Mouse (Mus musculus): ENCODE data around the gene Tmem106a. TPM values are rescaled to one million over a fixed set of nuclear protein-coding genes. Genes with fewer than 3 reads are reported as not detected.

The Tmem106a gene
- total and polyA plus RNA-seq, 2 experiments from 2014 or later, result 3.4 to 3.5 TPM

DNA sequence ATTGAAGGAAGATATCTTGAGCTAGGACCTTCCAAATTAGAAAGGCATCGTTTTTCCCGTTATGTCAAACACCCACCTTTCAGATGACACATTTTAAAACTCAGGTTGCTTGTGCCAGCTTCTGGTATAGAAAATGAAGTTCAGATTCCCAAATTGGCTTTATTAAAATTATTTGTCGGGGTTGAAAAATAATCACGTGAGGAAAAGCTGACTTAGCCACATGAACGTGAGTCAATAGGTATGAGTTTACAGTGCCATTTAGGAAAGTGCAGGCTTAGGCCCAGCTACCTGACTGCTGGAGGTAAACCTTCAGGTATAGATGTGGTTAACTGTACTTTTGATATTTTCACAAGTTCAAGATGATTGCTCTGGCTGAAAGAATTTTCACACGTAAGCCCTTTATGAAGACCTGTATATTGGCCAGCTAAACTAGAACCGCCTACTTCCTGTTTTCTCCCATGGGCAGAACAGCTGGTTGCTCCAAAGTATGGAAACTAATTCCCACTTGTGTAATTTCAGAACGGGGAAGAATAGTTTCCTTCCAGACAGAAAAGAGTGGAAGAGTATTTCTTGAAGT lies 28.6 kb upstream of the Tmem106a start:
- no peaks in the 10 kb centered on the region for H3K27me3 ChIP-seq (ENCODE audit: insufficient read depth, low read length)
- H3K4me3 ChIP-seq (ENCODE audit: low read depth, low read length), result peak overlapping the region; percentile 74
- H3K4me2 ChIP-seq (ENCODE audit: low read depth), result peak overlapping the region; percentile 56
- no peaks in the 10 kb centered on the region for H3K9me3 ChIP-seq (ENCODE audit: low read length)
- ATAC-seq (no peak), DNase-seq (no peak)
- TF ChIP-seq CTCF (IDR thresholded peaks at IDR 0.05; ENCODE audit: low read depth), result no peak
- peak overlapping the region; percentile 94 for H3K27ac ChIP-seq (ENCODE audit: low read depth, low read length)
- H3K36me3 ChIP-seq (ENCODE audit: insufficient read depth), result peaks cover 10% of the 10 kb centered on the region; the same call in 1 of the 2 replicates
- H3K4me1 ChIP-seq (ENCODE audit: insufficient read depth), result peaks cover 18% of the 10 kb centered on the region; the same call in 1 of the 2 replicates
- WGBS, result 21% methylated on average over 8 of the region's 8 CpGs
- H3K9ac ChIP-seq, result peak overlapping the region; percentile 73

- ATAC-seq (no peak), DNase-seq (no peak)
- no peak overlapping the region for H3K4me3 ChIP-seq (ENCODE audit: low read depth, low read length)
- H3K27ac ChIP-seq (ENCODE audit: low read depth, low read length), result no peak overlapping the region
- H3K9ac ChIP-seq, result no peak overlapping the region
- peaks cover 32% of the 10 kb centered on the region for H3K36me3 ChIP-seq (ENCODE audit: insufficient read depth)
- peaks cover 15% of the 10 kb centered on the region; the same call in 1 of the 2 replicates for H3K4me1 ChIP-seq (ENCODE audit: insufficient read depth)
- WGBS, result 91% methylated on average over 7 of the region's 7 CpGs
- H3K9me3 ChIP-seq (ENCODE audit: low read length), result no peaks in the 10 kb centered on the region
- no peaks in the 10 kb centered on the region for H3K27me3 ChIP-seq (ENCODE audit: insufficient read depth, low read length)
- no peak for TF ChIP-seq CTCF (IDR thresholded peaks at IDR 0.05; ENCODE audit: low read depth)
- H3K4me2 ChIP-seq (ENCODE audit: low read depth), result no peak overlapping the region
Measured at GRCm38 (mm10) chr11:101556541-101556940, 25.5 kb upstream of the Tmem106a start.

DNA sequence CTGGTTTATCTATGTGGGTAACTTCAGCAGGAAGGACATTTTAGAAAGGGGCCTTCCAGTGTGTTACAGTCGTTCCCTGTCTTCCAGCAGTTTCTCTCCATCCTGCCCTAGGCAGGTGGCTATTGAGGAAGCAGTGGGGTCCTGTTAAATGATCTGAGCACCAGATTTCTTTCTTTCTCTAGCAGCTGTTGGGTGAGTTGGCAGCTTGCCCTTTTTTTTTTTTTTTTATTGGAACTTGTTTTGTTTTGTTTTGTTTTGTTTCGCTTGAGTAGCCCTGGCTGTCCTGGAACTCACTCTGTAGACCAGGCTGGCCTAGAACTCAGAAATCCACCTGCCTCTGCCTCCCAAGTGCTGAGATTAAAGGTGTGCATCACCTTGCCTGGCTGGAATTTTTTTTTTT lies 25.1 kb upstream of the Tmem106a start:
- Histone ChIP-seq H3K4me3 (ENCODE audit: low read depth, low read length) (no peak overlapping the region), H3K9me3 (ENCODE audit: low read length) (no peaks in the 10 kb centered on the region), H3K4me1 (ENCODE audit: insufficient read depth) (peaks cover 15% of the 10 kb centered on the region; the same call in 1 of the 2 replicates), H3K27me3 (ENCODE audit: insufficient read depth, low read length) (no peaks in the 10 kb centered on the region), H3K36me3 (ENCODE audit: insufficient read depth) (peaks cover 33% of the 10 kb centered on the region), H3K9ac (no peak overlapping the region), H3K4me2 (ENCODE audit: low read depth) (no peak overlapping the region), H3K27ac (ENCODE audit: low read depth, low read length) (no peak overlapping the region)
- ATAC-seq (no peak), DNase-seq (no peak)
- no peak for TF ChIP-seq CTCF (IDR thresholded peaks at IDR 0.05; ENCODE audit: low read depth)
- WGBS, result 38% methylated on average over 2 of the region's 2 CpGs

GRCm38 (mm10) chr11:101562391-101562790 lies 19.7 kb upstream of the Tmem106a start:
- peak; percentile 91 for TF ChIP-seq CTCF (IDR thresholded peaks at IDR 0.05; ENCODE audit: low read depth)

GRCm38 (mm10) chr11:101568421-101568820 lies 13.6 kb upstream of the Tmem106a start:
- 86% methylated on average over 3 of the region's 3 CpGs for WGBS
- Histone ChIP-seq H3K27me3 (ENCODE audit: insufficient read depth, low read length) (no peaks in the 10 kb centered on the region), H3K9me3 (ENCODE audit: low read length) (no peaks in the 10 kb centered on the region), H3K36me3 (ENCODE audit: insufficient read depth) (peaks cover 82% of the 10 kb centered on the region), H3K27ac (ENCODE audit: low read depth, low read length) (no peak overlapping the region), H3K9ac (no peak overlapping the region), H3K4me1 (ENCODE audit: insufficient read depth) (no peaks in the 10 kb centered on the region), H3K4me3 (ENCODE audit: low read depth, low read length) (no peak overlapping the region), H3K4me2 (ENCODE audit: low read depth) (no peak overlapping the region)
- ATAC-seq, result no peak
- no peak for DNase-seq
- no peak for TF ChIP-seq CTCF (IDR thresholded peaks at IDR 0.05; ENCODE audit: low read depth)

More at GRCm38 (mm10) chr11:101562391-101562790, 19.7 kb upstream of the Tmem106a start:
- 31% methylated on average over 5 of the region's 5 CpGs for WGBS
- Histone ChIP-seq H3K4me3 (ENCODE audit: low read depth, low read length) (no peak overlapping the region), H3K36me3 (ENCODE audit: insufficient read depth) (peaks cover 49% of the 10 kb centered on the region), H3K9me3 (ENCODE audit: low read length) (no peaks in the 10 kb centered on the region), H3K4me2 (ENCODE audit: low read depth) (no peak overlapping the region), H3K4me1 (ENCODE audit: insufficient read depth) (no peaks in the 10 kb centered on the region), H3K27me3 (ENCODE audit: insufficient read depth, low read length) (no peaks in the 10 kb centered on the region), H3K9ac (no peak overlapping the region), H3K27ac (ENCODE audit: low read depth, low read length) (no peak overlapping the region)
- DNase-seq (peak; percentile 76), ATAC-seq (peak; percentile 43)

DNA sequence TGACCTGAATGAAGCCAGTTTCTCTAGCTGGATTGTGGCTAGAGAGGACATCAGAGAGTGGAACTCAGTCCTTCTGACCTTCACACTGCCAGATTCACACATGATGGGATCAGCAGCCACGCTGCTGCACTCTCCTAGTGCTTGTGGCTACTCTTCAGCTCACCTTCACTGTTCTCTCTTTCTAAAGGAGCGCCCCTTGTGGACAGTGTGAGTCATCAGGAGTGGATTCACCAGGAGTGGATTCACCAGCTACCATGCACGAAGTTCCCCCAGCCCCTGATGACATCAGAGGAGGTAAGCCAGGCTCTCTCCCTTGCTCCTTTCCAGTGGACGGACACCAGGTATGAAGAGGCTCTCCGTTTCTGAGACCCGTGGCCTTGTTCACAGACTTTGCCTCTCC lies 5.9 kb upstream of the Tmem106a start:
- H3K4me1 ChIP-seq (ENCODE audit: insufficient read depth), result no peaks in the 10 kb centered on the region
- ATAC-seq (no peak), DNase-seq (no peak)
- 79% methylated on average over 6 of the region's 6 CpGs for WGBS
- no peak overlapping the region for H3K4me2 ChIP-seq (ENCODE audit: low read depth)
- TF ChIP-seq CTCF (IDR thresholded peaks at IDR 0.05; ENCODE audit: low read depth), result peak; percentile 43
- H3K27ac ChIP-seq (ENCODE audit: low read depth, low read length), result no peak overlapping the region
- H3K9me3 ChIP-seq (ENCODE audit: low read length), result no peaks in the 10 kb centered on the region
- no peaks in the 10 kb centered on the region for H3K27me3 ChIP-seq (ENCODE audit: insufficient read depth, low read length)
- no peak overlapping the region for H3K4me3 ChIP-seq (ENCODE audit: low read depth, low read length)
- no peak overlapping the region for H3K9ac ChIP-seq
- peaks cover 94% of the 10 kb centered on the region for H3K36me3 ChIP-seq (ENCODE audit: insufficient read depth)

DNA sequence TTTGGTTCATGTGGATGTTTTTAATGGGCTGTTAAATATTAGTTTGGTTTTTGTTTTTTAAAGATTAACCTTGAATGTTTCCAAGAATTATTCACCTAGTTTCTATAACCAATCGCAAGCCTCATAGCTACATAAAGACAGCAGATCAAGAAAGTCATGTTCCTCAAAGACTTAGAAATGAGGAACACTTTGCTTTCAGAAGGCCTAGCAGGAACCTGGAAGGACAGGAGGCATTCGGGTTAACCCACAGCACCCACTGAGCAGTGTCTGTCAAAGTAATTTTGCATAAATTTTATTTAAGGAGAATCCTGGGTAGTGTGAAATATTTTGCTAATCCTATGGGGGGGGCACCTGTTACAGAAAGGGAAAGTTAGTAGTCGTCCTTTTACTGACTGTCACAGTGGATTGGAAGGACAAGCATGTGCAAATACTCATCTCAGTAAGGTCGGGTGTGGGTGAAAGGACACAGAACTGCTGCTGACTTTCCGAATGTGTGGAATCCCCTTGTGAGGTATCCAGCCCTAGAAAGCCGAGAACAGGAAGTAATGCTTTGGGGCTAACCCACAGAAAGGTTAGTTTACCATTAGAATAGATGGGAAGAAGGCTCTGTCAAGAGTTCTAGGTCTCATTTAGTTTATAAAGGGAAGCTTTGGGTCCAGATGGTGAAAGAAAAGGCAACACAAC lies 819 bp upstream of the Tmem106a start:
- no peaks in the 10 kb centered on the region for H3K4me1 ChIP-seq (ENCODE audit: insufficient read depth)
- H3K27me3 ChIP-seq (ENCODE audit: insufficient read depth, low read length), result no peaks in the 10 kb centered on the region
- H3K4me2 ChIP-seq (ENCODE audit: low read depth), result no peak overlapping the region
- no peak overlapping the region for H3K9ac ChIP-seq
- ATAC-seq, result no peak
- H3K27ac ChIP-seq (ENCODE audit: low read depth, low read length), result no peak overlapping the region
- DNase-seq, result no peak
- H3K36me3 ChIP-seq (ENCODE audit: insufficient read depth), result peaks cover 50% of the 10 kb centered on the region
- H3K9me3 ChIP-seq (ENCODE audit: low read length), result no peaks in the 10 kb centered on the region
- no peak for TF ChIP-seq CTCF (IDR thresholded peaks at IDR 0.05; ENCODE audit: low read depth)
- WGBS, result 83% methylated on average over 6 of the region's 6 CpGs
- H3K4me3 ChIP-seq (ENCODE audit: low read depth, low read length), result no peak overlapping the region

All from forebrain, postnatal 0 days (tissue).